Mouse (Mus musculus): ENCODE measurements around the gene Atrnl1.

DNA sequence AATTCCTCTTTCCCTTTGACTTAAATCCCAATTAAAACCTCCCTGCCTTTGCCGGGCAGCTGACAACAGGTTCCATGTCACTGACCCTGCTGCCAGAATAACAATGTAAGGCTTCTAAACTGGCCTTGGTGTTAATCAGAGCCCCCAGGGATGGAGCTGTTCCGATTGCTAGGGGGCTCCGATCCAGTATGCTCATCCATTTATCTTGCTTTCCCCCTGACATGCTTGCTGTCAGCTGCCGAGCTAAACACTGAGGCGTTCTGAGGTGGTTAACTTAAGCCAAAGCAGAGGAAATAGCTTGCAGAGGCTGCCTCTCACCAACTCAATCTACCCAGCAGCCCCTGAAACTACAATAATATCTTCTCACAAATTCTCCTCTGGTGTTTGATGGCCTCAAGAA, 569.9 kb downstream of the Atrnl1 start:
- no peak for TF ChIP-seq CTCF (IDR thresholded peaks at IDR 0.05; ENCODE audit: insufficient read depth, low read length)
- no peak for TF ChIP-seq POLR2A (IDR thresholded peaks at IDR 0.05; ENCODE audit: borderline replicate concordance, extremely low read depth, low read depth, low read length)
